Mouse (Mus musculus): ENCODE results near the gene Hltf. TPM values are rescaled to one million over a fixed set of nuclear protein-coding genes. Genes with fewer than 3 reads are reported as not detected.

Gene Hltf
- polyA plus RNA-seq, 2 experiments: 4.5 to 9.4 TPM

GRCm38 (mm10) chr3:20023832-20024231, 33.8 kb upstream of the Hltf start:
- TF ChIP-seq EP300 (IDR thresholded peaks at IDR 0.05; ENCODE audit: low read depth): no peak
- no peak for TF ChIP-seq CTCF (IDR thresholded peaks at IDR 0.05; ENCODE audit: low read depth)
- no peak for ATAC-seq (ENCODE audit: insufficient read depth)
- Histone ChIP-seq H3K9me3 (ENCODE audit: control insufficient read depth, low read length) (no peaks in the 10 kb centered on the region), H3K4me2 (ENCODE audit: low read depth) (no peak overlapping the region), H3K9ac (replicated peaks) (no peak overlapping the region), H3K36me3 (replicated peaks; ENCODE audit: control insufficient read depth, insufficient read depth, low read depth) (peaks cover 4% of the 10 kb centered on the region), H3K4me1 (replicated peaks; ENCODE audit: control insufficient read depth in 2 of 2, insufficient read depth in 2 of 2, low read length in 1 of 2) (peaks cover 0 to 3% of the 10 kb centered on the region in 2 experiments; a peak in 1 of 4 replicates), H3K27ac (no peak overlapping the region), H3K4me3 (ENCODE audit: insufficient read depth in 1 of 2, low read depth in 2 of 2, low read length in 2 of 2) (no peak overlapping the region), H3K27me3 (ENCODE audit: control insufficient read depth, insufficient read depth, low read length) (no peaks in the 10 kb centered on the region)
- 63% methylated on average over 1 of the region's 1 CpGs for WGBS (ENCODE audit: insufficient replicate concordance)
- no peak for DNase-seq (ENCODE audit: low read depth in 3 of 3, low spot score in 3 of 3)

- peaks cover 0 to 3% of the 10 kb centered on the region in 2 experiments; a peak in 1 of 4 replicates for H3K4me1 ChIP-seq (replicated peaks; ENCODE audit: control insufficient read depth in 2 of 2, insufficient read depth in 2 of 2, low read length in 1 of 2)
- H3K9me3 ChIP-seq (ENCODE audit: control insufficient read depth, low read length): no peaks in the 10 kb centered on the region
- TF ChIP-seq EP300 (IDR thresholded peaks at IDR 0.05; ENCODE audit: low read depth) (no peak), CTCF (IDR thresholded peaks at IDR 0.05; ENCODE audit: low read depth) (no peak)
- H3K9ac ChIP-seq (replicated peaks): no peak overlapping the region
- DNase-seq (ENCODE audit: low read depth in 3 of 3, low spot score in 3 of 3): no peak
- no peak for ATAC-seq (ENCODE audit: insufficient read depth)
- no peak overlapping the region for H3K4me3 ChIP-seq (ENCODE audit: insufficient read depth in 1 of 2, low read depth in 2 of 2, low read length in 2 of 2)
- no peaks in the 10 kb centered on the region for H3K27me3 ChIP-seq (ENCODE audit: control insufficient read depth, insufficient read depth, low read length)
- H3K27ac ChIP-seq: no peak overlapping the region
- H3K36me3 ChIP-seq (replicated peaks; ENCODE audit: control insufficient read depth, insufficient read depth, low read depth): peaks cover 4% of the 10 kb centered on the region
- H3K4me2 ChIP-seq (ENCODE audit: low read depth): no peak overlapping the region
Measured at GRCm38 (mm10) chr3:20026481-20026880, 31.1 kb upstream of the Hltf start.

GRCm38 (mm10) chr3:20026996-20027689, 30.5 kb upstream of the Hltf start:
- Histone ChIP-seq H3K4me2 (ENCODE audit: low read depth) (no peak overlapping the region), H3K27me3 (ENCODE audit: control insufficient read depth, insufficient read depth, low read length) (no peaks in the 10 kb centered on the region), H3K36me3 (replicated peaks; ENCODE audit: control insufficient read depth, insufficient read depth, low read depth) (peaks cover 4% of the 10 kb centered on the region), H3K9ac (replicated peaks) (no peak overlapping the region), H3K4me3 (ENCODE audit: insufficient read depth in 1 of 2, low read depth in 2 of 2, low read length in 2 of 2) (no peak overlapping the region), H3K27ac (no peak overlapping the region), H3K9me3 (ENCODE audit: control insufficient read depth, low read length) (no peaks in the 10 kb centered on the region), H3K4me1 (replicated peaks; ENCODE audit: control insufficient read depth in 2 of 2, insufficient read depth in 2 of 2, low read length in 1 of 2) (peaks cover 0 to 3% of the 10 kb centered on the region in 2 experiments; a peak in 1 of 4 replicates)
- TF ChIP-seq EP300 (IDR thresholded peaks at IDR 0.05; ENCODE audit: low read depth): no peak
- no peak for TF ChIP-seq CTCF (IDR thresholded peaks at IDR 0.05; ENCODE audit: low read depth)
- DNase-seq (ENCODE audit: low read depth in 3 of 3, low spot score in 3 of 3) (peak in 2 of 3 experiments; percentile 6 to 13), ATAC-seq (ENCODE audit: insufficient read depth) (no peak)
- whole genome bisulfite sequencing (ENCODE audit: insufficient replicate concordance): 62% methylated on average over 8 of the region's 8 CpGs

GRCm38 (mm10) chr3:20027788-20028187, 29.8 kb upstream of the Hltf start:
- no peaks in the 10 kb centered on the region; the same call in 1 of the 2 replicates for H3K36me3 ChIP-seq (replicated peaks; ENCODE audit: control insufficient read depth, insufficient read depth, low read depth)
- H3K9me3 ChIP-seq (ENCODE audit: control insufficient read depth, low read length): no peaks in the 10 kb centered on the region
- no peaks in the 10 kb centered on the region for H3K27me3 ChIP-seq (ENCODE audit: control insufficient read depth, insufficient read depth, low read length)
- no peak overlapping the region for H3K4me2 ChIP-seq (ENCODE audit: low read depth)
- no peak overlapping the region for H3K27ac ChIP-seq
- ATAC-seq (ENCODE audit: insufficient read depth): no peak
- H3K4me1 ChIP-seq (replicated peaks; ENCODE audit: control insufficient read depth in 2 of 2, insufficient read depth in 2 of 2, low read length in 1 of 2): peaks cover 0 to 3% of the 10 kb centered on the region in 2 experiments; a peak in 1 of 4 replicates
- H3K9ac ChIP-seq (replicated peaks): no peak overlapping the region
- 67% methylated on average over 5 of the region's 5 CpGs for WGBS (ENCODE audit: insufficient replicate concordance)
- TF ChIP-seq CTCF (IDR thresholded peaks at IDR 0.05; ENCODE audit: low read depth): no peak
- no peak for TF ChIP-seq EP300 (IDR thresholded peaks at IDR 0.05; ENCODE audit: low read depth)
- no peak overlapping the region for H3K4me3 ChIP-seq (ENCODE audit: insufficient read depth in 1 of 2, low read depth in 2 of 2, low read length in 2 of 2)
- no peak for DNase-seq (ENCODE audit: low read depth in 3 of 3, low spot score in 3 of 3)

DNA sequence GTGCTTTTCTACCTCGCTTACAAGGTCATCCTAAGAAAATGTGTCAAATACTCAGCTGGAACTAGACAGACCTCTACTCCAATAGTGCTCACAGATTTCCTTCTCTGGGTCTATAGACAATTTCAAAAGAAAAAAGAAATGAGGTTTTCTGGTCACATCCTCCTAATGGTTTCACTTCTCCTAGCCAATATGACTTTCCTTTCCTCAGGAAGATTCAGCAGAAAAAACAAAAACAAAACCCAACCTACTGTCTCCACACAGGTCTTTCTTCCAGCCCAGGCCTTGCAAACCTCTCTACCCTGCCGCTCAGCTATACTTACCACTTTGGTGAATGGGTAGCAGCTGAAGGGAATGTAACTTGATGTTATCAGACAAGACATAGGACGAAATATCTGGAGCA, 29.0 kb upstream of the Hltf start:
- H3K27ac ChIP-seq: no peak overlapping the region
- no peak for ATAC-seq (ENCODE audit: insufficient read depth)
- TF ChIP-seq EP300 (IDR thresholded peaks at IDR 0.05; ENCODE audit: low read depth) (no peak), CTCF (IDR thresholded peaks at IDR 0.05; ENCODE audit: low read depth) (no peak)

More for the DNA sequence above, 29.0 kb upstream of the Hltf start:
- no peak overlapping the region for H3K4me2 ChIP-seq (ENCODE audit: low read depth)
- no peaks in the 10 kb centered on the region for H3K9me3 ChIP-seq (ENCODE audit: control insufficient read depth, low read length)
- 71% methylated on average over 3 of the region's 3 CpGs for WGBS (ENCODE audit: insufficient replicate concordance)
- H3K4me1 ChIP-seq (replicated peaks; ENCODE audit: control insufficient read depth in 2 of 2, insufficient read depth in 2 of 2, low read length in 1 of 2): peaks cover 1 to 6% of the 10 kb centered on the region in 2 experiments; a peak in 2 of 4 replicates
- H3K27me3 ChIP-seq (ENCODE audit: control insufficient read depth, insufficient read depth, low read length): no peaks in the 10 kb centered on the region
- H3K9ac ChIP-seq (replicated peaks): no peak overlapping the region
- DNase-seq (ENCODE audit: low read depth in 3 of 3, low spot score in 3 of 3): no peak
- no peak overlapping the region for H3K4me3 ChIP-seq (ENCODE audit: insufficient read depth in 1 of 2, low read depth in 2 of 2, low read length in 2 of 2)
- H3K36me3 ChIP-seq (replicated peaks; ENCODE audit: control insufficient read depth, insufficient read depth, low read depth): no peaks in the 10 kb centered on the region; the same call in 1 of the 2 replicates
